Mouse (Mus musculus) embryonic stem cell, embryonic (primary cell): ENCODE results near the gene Gpr68.

ENCODE experiments used
- CTCF ChIA-PET, 4 experiments: fragments of 300-600 bp in 2 of 4; fragments of 350-600 bp in 2 of 4; sonication (Branson Sonifier 250); formaldehyde crosslinking; loops; one replicate each; lab custom pipeline; 2022; ENCODE audit warnings: inconsistent platforms in 2 of 4; lab: Charles Lee
- POLR2A ChIA-PET, 4 experiments: fragments of 300-600 bp in 2 of 4; fragments of 350-600 bp in 2 of 4; sonication (Branson Sonifier 250); formaldehyde crosslinking; loops; one replicate each; lab custom pipeline; 2022; ENCODE audit warnings: antibody characterized with exemption in 4 of 4, inconsistent platforms in 1 of 4; lab: Charles Lee

The Gpr68 gene

GRCm38 (mm10) chr12:100907598-100908297 is at the start of gene Gpr68:
Gpr68 (minus strand) TSS chr12:100908198.
- ChIA-PET CTCF (interaction anchor here (0.5 to 2.7 kb wide), 11 partner anchors 15 to 129 kb away, joined by 3 to 9 read pairs (median 3); no protein-coding TSS in a partner anchor), POLR2A (interaction anchor here (0.5 to 3.2 kb wide), 21 partner anchors 9 to 1990 kb away, joined by 3 to 13 read pairs (median 4); no protein-coding TSS in a partner anchor)

- CTCF ChIA-PET = interaction anchor here (0.5 to 5.2 kb wide), 93 partner anchors 8 to 803 kb away, joined by 3 to 109 read pairs (median 5); partner anchors contain the start of gene Ccdc88c (in 4 of the 4)
- POLR2A ChIA-PET = interaction anchor here (0.7 to 2.9 kb wide), 31 partner anchors 9 to 121 kb away, joined by 3 to 30 read pairs (median 5); partner anchors contain the start of genes Ccdc88c (in 2 of the 4) and Gpr68 (in 1 of the 4)
Observed at GRCm38 (mm10) chr12:100957257-100957656, 49.3 kb upstream of the Gpr68 start.

GRCm38 (mm10) chr12:100956825-100957224 is 48.8 kb upstream of the Gpr68 start:
- ChIA-PET POLR2A (interaction anchor here in 2 of 4 experiments (1.0 to 2.9 kb wide), 8 partner anchors 8 to 72 kb away, joined by 3 to 30 read pairs (median 10); partner anchors contain the start of gene Ccdc88c (in 1 of the 2)), CTCF (interaction anchor here in 2 of 4 experiments (0.7 to 5.2 kb wide), 9 partner anchors 9 to 108 kb away, joined by 3 to 109 read pairs (median 19); partner anchors contain the start of gene Ccdc88c (in 1 of the 2))

GRCm38 (mm10) chr12:100956028-100956427 is 48.0 kb upstream of the Gpr68 start:
- ChIA-PET POLR2A (interaction anchor here in 2 of 4 experiments (0.5 to 2.9 kb wide), 8 partner anchors 12 to 82 kb away, joined by 3 to 30 read pairs (median 3); partner anchors contain the start of gene Ccdc88c (in 1 of the 2)), CTCF (interaction anchor here in 2 of 4 experiments (0.7 to 5.7 kb wide), 7 partner anchors 11 to 74 kb away, joined by 3 to 109 read pairs (median 4); partner anchors contain the start of gene Ccdc88c (in 2 of the 2))

GRCm38 (mm10) chr12:100953926-100954325 is 45.9 kb upstream of the Gpr68 start:
- CTCF ChIA-PET = interaction anchor here (0.6 to 5.7 kb wide), 8 partner anchors 14 to 105 kb away, joined by 3 to 80 read pairs (median 11); partner anchors contain the start of gene Ccdc88c (in 3 of the 4)
- POLR2A ChIA-PET = interaction anchor here in 2 of 4 experiments (1.2 to 3.1 kb wide), 8 partner anchors 9 to 130 kb away, joined by 3 to 19 read pairs (median 6); partner anchors contain the start of genes Ccdc88c (in 1 of the 2) and Ppp4r3a (in 1 of the 2)

GRCm38 (mm10) chr12:100952193-100952931 is 44.4 kb upstream of the Gpr68 start:
- ChIA-PET CTCF (interaction anchor here (0.5 to 5.7 kb wide), 82 partner anchors 8 to 820 kb away, joined by 3 to 80 read pairs (median 4); partner anchors contain the start of genes Ccdc88c (in 4 of the 4) and Gpr68 (in 3 of the 4)), POLR2A (interaction anchor here (0.5 to 3.1 kb wide), 31 partner anchors 9 to 418 kb away, joined by 3 to 19 read pairs (median 6); partner anchors contain the start of genes Ccdc88c (in 3 of the 4) and Ppp4r3a (in 2 of the 4))

GRCm38 (mm10) chr12:100949146-100949545 is 41.1 kb upstream of the Gpr68 start:
- POLR2A ChIA-PET = interaction anchor here in 2 of 4 experiments (0.7 to 2.8 kb wide), 29 partner anchors 9 to 762 kb away, joined by 3 to 13 read pairs (median 5); partner anchors contain the start of gene Ccdc88c (in 2 of the 2)

GRCm38 (mm10) chr12:100948021-100948420 is 40.0 kb upstream of the Gpr68 start:
- CTCF ChIA-PET = interaction anchor here (1.1 to 3.7 kb wide), 12 partner anchors 8 to 99 kb away, joined by 4 to 40 read pairs (median 6); partner anchors contain the start of gene Ccdc88c (in 2 of the 4)
- POLR2A ChIA-PET = interaction anchor here in 2 of 4 experiments (0.6 to 2.8 kb wide), 28 partner anchors 9 to 133 kb away, joined by 3 to 13 read pairs (median 4); partner anchors contain the start of gene Ccdc88c (in 2 of the 2)

More at GRCm38 (mm10) chr12:100949146-100949545, 41.1 kb upstream of the Gpr68 start:
- CTCF ChIA-PET = interaction anchor here (1.0 to 3.7 kb wide), 16 partner anchors 9 to 100 kb away, joined by 3 to 40 read pairs (median 5); partner anchors contain the start of gene Ccdc88c (in 2 of the 4)

- POLR2A ChIA-PET = interaction anchor here in 2 of 4 experiments (1.1 to 1.7 kb wide), 14 partner anchors 11 to 138 kb away, joined by 3 to 12 read pairs (median 3); partner anchors contain the start of genes Gpr68 (in 1 of the 2) and Ppp4r3a (in 1 of the 2)
- CTCF ChIA-PET = interaction anchor here (0.5 to 4.4 kb wide), 13 partner anchors 8 to 731 kb away, joined by 3 to 40 read pairs (median 7); partner anchors contain the start of gene Ccdc88c (in 2 of the 4)
Observed at GRCm38 (mm10) chr12:100945948-100946347, 38.0 kb upstream of the Gpr68 start.

- ChIA-PET CTCF (interaction anchor here (0.5 to 4.4 kb wide), 15 partner anchors 8 to 731 kb away, joined by 3 to 29 read pairs (median 5); partner anchors contain the start of gene Ccdc88c (in 1 of the 4)), POLR2A (interaction anchor here in 3 of 4 experiments (0.6 to 1.8 kb wide), 22 partner anchors 9 to 138 kb away, joined by 3 to 12 read pairs (median 4); partner anchors contain the start of genes Ccdc88c (in 1 of the 3), Gpr68 (in 1 of the 3) and Ppp4r3a (in 1 of the 3))
Observed at GRCm38 (mm10) chr12:100945501-100945900, 37.5 kb upstream of the Gpr68 start.

- ChIA-PET CTCF (interaction anchor here (0.6 to 4.4 kb wide), 16 partner anchors 8 to 172 kb away, joined by 3 to 29 read pairs (median 5); partner anchors contain the start of gene Ccdc88c (in 2 of the 4)), POLR2A (interaction anchor here in 3 of 4 experiments (0.5 to 2.9 kb wide), 24 partner anchors 7 to 991 kb away, joined by 3 to 12 read pairs (median 4); partner anchors contain the start of genes Ccdc88c (in 1 of the 3), Gpr68 (in 1 of the 3) and Ppp4r3a (in 1 of the 3))
Observed at GRCm38 (mm10) chr12:100944921-100945336, 36.9 kb upstream of the Gpr68 start.

GRCm38 (mm10) chr12:100943146-100943545 is 35.1 kb upstream of the Gpr68 start:
- ChIA-PET POLR2A (interaction anchor here in 2 of 4 experiments (0.8 to 2.9 kb wide), 3 partner anchors 9 to 35 kb away, joined by 3 to 8 read pairs (median 5); partner anchors contain the start of gene Gpr68 (in 1 of the 2)), CTCF (interaction anchor here in 2 of 4 experiments (0.6 to 3.6 kb wide), 6 partner anchors 9 to 153 kb away, joined by 3 to 25 read pairs (median 6); partner anchors contain the start of gene Ccdc88c (in 1 of the 2))

- ChIA-PET CTCF (interaction anchor here in 3 of 4 experiments (0.5 to 3.2 kb wide), 4 partner anchors 11 to 100 kb away, joined by 3 to 29 read pairs (median 8); no protein-coding TSS in a partner anchor), POLR2A (interaction anchor here in 2 of 4 experiments (0.6 to 1.6 kb wide), 3 partner anchors 18 to 28 kb away, joined by 3 to 5 read pairs (median 4); no protein-coding TSS in a partner anchor)
Observed at GRCm38 (mm10) chr12:100941361-100941760, 33.4 kb upstream of the Gpr68 start.

GRCm38 (mm10) chr12:100937441-100938360 is 29.7 kb upstream of the Gpr68 start:
- ChIA-PET CTCF (interaction anchor here (0.5 to 6.3 kb wide), 22 partner anchors 7 to 800 kb away, joined by 3 to 36 read pairs (median 5); partner anchors contain the start of genes Ccdc88c (in 2 of the 4) and Dglucy (in 1 of the 4)), POLR2A (interaction anchor here in 2 of 4 experiments (0.6 to 2.3 kb wide), 9 partner anchors 11 to 117 kb away, joined by 3 to 10 read pairs (median 3); partner anchors contain the start of gene Ccdc88c (in 1 of the 2))
